Mouse (Mus musculus) liver, postnatal 0 days (tissue): ENCODE data around the gene Samd14. TPM values are rescaled to one million over a fixed set of nuclear protein-coding genes. Genes with fewer than 3 reads are reported as not detected.

ENCODE experiments used
- ATAC-seq: fragments of 200-750 bp; cut with Nextera tagmentation; 2 replicates; pipeline ENCODE4 v1.8.0; 2017; ENCODE audit warnings: mild to moderate bottlenecking, moderate library complexity
- DNase-seq: peaks from one replicate; pipeline ENCODE4 v3.0.0-alpha.2; 2016
- H3K27ac ChIP-seq: fragments of 300-500 bp; sonication (generic); 2 replicates; pipeline ENCODE4 v1.5.1; 2014; ENCODE audit warnings: antibody characterized with exemption, moderate library complexity, mild to moderate bottlenecking, low read depth
- H3K27me3 ChIP-seq: fragments of 300-500 bp; sonication (generic); 2 replicates; pipeline ENCODE4 v1.6.1; 2014; ENCODE audit warnings: low read length, control low read depth, mixed read lengths; ENCODE audit not compliant: insufficient read depth
- H3K36me3 ChIP-seq: fragments of 300-500 bp; sonication (generic); replicated peaks from 2 replicates; pipeline ENCODE4 v1.6.1; 2014; ENCODE audit warnings: mild to moderate bottlenecking, control low read depth, low read length, moderate library complexity, mixed read lengths; ENCODE audit not compliant: insufficient read depth
- H3K4me1 ChIP-seq: fragments of 300-500 bp; sonication (generic); 2 replicates; pipeline ENCODE4 v1.6.1; 2014; ENCODE audit warnings: antibody characterized with exemption, mild to moderate bottlenecking, control low read depth; ENCODE audit not compliant: insufficient read depth
- H3K4me2 ChIP-seq: fragments of 300-500 bp; sonication (generic); 2 replicates; pipeline ENCODE4 v1.6.1; 2014; ENCODE audit warnings: low read depth, mild to moderate bottlenecking, low read length, moderate library complexity, mixed read lengths
- H3K4me3 ChIP-seq: fragments of 300-500 bp; sonication (generic); 2 replicates; pipeline ENCODE4 v1.5.1; 2014; ENCODE audit warnings: low read depth, low read length
- H3K9ac ChIP-seq: fragments of 300-500 bp; sonication (generic); replicated peaks from 2 replicates; pipeline ENCODE4 v1.6.1; 2014; ENCODE audit warnings: mild to moderate bottlenecking, moderate library complexity
- H3K9me3 ChIP-seq: fragments of 300-500 bp; sonication (generic); 2 replicates; pipeline ENCODE4 v1.6.1; 2016; ENCODE audit warnings: mild to moderate bottlenecking, control low read depth, low read length, mixed read lengths
- CTCF ChIP-seq: sonication (generic); IDR thresholded peaks from 2 replicates; pipeline ENCODE4 v1.5.1; 2016; ENCODE audit warnings: antibody characterized with exemption, low read depth
- EP300 ChIP-seq: IDR thresholded peaks from 2 replicates; pipeline ENCODE4 v1.6.1; 2016; ENCODE audit warnings: antibody characterized with exemption, low read depth, mild to moderate bottlenecking
- WGBS: fragments of 180-500 bp; shearing (Covaris S2); extraction: QIAGEN DNeasy Blood & Tissue Kit; methylation state at CpG from one replicate; pipeline ENCODE4 v1.1.7; 2014; ENCODE audit not compliant: insufficient replicate concordance; 5-methylcytosine and 5-hydroxymethylcytosine counted together
- polyA plus RNA-seq: library from polyadenylated mRNA; unstranded; fragments of >200 nt; fragmentation: Nextera tagmentation; extraction: Ambion mirVana; gene quantifications from 2 replicates; pipeline ENCODE4 v1.2.1, GENCODE M21; 2015

Samd14 gene
- polyA plus RNA-seq, 1 experiment from 2014 or later = 16.1 TPM

DNA sequence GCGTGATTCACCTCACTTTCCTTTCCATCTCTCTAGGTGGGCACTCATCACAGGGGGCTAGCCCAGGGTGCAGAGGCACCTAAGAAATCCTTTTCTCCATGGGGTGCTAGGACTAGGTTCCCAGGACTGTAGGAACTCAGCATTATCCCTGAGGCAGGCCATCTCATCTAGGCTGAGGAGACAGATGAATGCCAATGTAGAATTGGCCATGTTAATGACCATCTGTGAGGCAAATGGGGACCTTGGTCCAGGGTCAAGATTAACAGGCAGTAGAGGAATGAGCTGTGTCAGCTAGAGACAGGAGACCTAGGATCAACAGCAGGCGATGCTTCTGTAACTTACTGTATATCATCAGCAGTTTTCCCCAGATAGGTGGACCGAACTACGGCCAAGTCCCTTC, 30.1 kb downstream of the Samd14 start:
- no peak overlapping the region for H3K4me3 ChIP-seq
- 79% methylated on average over 4 of the region's 4 CpGs for WGBS
- no peaks in the 10 kb centered on the region for H3K27me3 ChIP-seq
- H3K9me3 ChIP-seq = no peaks in the 10 kb centered on the region
- H3K4me1 ChIP-seq = peaks cover 21% of the 10 kb centered on the region
- DNase-seq = no peak
- no peaks in the 10 kb centered on the region; the same call in 1 of the 2 replicates for H3K36me3 ChIP-seq
- H3K4me2 ChIP-seq = peak overlapping the region; percentile 97
- ATAC-seq = no peak
- H3K27ac ChIP-seq = peak overlapping the region; percentile 84
- TF ChIP-seq CTCF = no peak
- TF ChIP-seq EP300 = no peak
- H3K9ac ChIP-seq = no peak overlapping the region

DNA sequence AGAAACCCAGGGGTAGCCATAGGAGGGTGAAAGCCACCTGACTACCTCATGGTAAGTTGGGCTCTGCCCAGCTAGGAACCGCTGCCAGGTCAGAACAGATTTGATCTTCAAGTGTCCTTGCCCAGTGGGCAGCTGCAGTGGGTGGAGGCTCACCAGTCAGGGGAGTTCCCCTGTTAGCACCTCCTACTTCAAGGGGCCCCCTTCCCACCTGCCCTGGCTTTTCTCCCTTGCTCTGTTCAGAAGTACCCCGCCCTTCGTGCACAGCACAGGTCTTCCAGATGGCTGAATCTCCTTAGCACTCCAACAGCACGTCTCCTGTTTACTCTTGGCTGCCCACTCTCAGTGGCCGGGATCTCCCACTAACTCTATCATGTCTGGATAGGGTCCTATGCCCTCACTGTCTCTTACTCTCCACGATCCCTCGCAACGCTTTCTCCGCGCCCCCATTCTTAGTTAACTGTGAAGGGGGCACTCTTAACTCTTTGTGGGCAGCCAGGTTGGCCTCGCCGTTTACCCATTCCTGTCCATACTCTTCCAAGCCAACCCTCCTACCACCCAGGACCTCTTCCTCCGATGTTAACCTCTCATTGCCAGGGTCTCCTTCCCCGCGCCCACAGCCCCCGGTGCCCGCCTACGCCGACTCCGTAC, 30.9 kb downstream of the Samd14 start:
- Histone ChIP-seq H3K27ac (peak overlapping the region; percentile 84), H3K4me3 (peak overlapping the region; percentile 70), H3K4me1 (peaks cover 21% of the 10 kb centered on the region), H3K4me2 (peak overlapping the region; percentile 97), H3K9me3 (no peaks in the 10 kb centered on the region), H3K27me3 (no peaks in the 10 kb centered on the region), H3K36me3 (peaks cover 2% of the 10 kb centered on the region; the same call in 1 of the 2 replicates), H3K9ac (peak overlapping the region; percentile 78)
- DNase-seq = peak; percentile 48
- ATAC-seq = no peak
- WGBS = 3% methylated on average over 20 of the region's 20 CpGs
- TF ChIP-seq CTCF = no peak
- no peak for TF ChIP-seq EP300

DNA sequence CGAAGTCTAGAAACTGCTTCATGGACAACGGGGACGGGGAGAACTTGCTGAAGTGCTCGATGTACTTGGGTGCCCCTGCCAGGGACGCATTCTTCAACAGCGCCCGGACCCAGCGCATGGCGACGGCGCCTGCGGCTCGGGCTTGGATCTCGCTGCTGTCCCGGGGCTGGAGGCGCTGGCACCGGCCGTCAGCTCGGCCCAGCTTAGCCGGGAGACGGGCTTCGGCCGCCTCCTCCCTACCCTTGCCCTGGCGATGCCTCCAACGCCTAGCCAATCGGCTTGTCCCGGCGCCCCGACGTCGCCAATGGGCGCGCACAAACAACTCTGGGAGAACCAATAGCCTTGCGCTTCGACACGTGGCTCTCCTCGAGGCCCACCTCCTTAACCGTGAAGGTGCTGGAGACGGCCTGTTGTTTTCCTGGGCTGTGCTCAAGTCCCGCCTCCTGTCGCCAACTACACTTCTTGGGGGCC, 31.5 kb downstream of the Samd14 start, which contains the start of gene Pdk2:
Pdk2 (minus strand) TSS at position 216 of the 471 bp plus-strand sequence.
- Histone ChIP-seq H3K9ac (peak within 1 kb of the TSS; percentile 78), H3K36me3 (peaks cover 2% of the 10 kb centered on the region; the same call in 1 of the 2 replicates), H3K4me2 (peak within 1 kb of the TSS; percentile 97), H3K9me3 (no peaks in the 10 kb centered on the region), H3K4me3 (peak within 1 kb of the TSS; percentile 70), H3K4me1 (peaks cover 21% of the 10 kb centered on the region), H3K27me3 (no peaks in the 10 kb centered on the region), H3K27ac (peak within 1 kb of the TSS; percentile 84)
- DNase-seq (peak; percentile 94), ATAC-seq (peak; percentile 98)
- WGBS = under 1% methylated on average over 41 of the region's 41 CpGs
- TF ChIP-seq EP300 (peak; percentile 50; the same call in 1 of the 2 replicates), CTCF (no peak)

DNA sequence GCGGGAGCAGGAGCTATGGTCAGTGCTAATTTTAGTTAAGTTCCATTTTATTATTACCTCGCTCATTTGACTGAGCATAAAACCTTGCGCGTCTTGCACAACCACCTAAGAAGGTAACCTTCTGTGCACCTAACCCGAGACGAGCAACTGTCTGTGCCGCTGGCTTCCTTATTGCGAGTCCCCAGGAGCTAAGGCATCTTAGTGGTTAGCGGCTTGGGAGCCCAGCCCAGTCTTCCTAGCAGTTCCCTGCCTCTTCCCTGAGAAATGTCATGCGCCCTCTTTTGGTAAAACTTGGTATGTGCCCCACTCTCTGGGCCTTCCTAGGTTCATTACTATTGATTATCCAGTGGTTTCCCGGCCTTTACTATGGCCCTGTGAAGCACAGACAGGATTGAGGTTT, 32.4 kb downstream of the Samd14 start:
- Histone ChIP-seq H3K4me2 (peak overlapping the region; percentile 97), H3K9me3 (no peaks in the 10 kb centered on the region), H3K27me3 (no peaks in the 10 kb centered on the region), H3K36me3 (peaks cover 2% of the 10 kb centered on the region; the same call in 1 of the 2 replicates), H3K4me3 (peak overlapping the region; percentile 70), H3K27ac (peak overlapping the region; percentile 70; the same call in 1 of the 2 replicates), H3K9ac (peak overlapping the region; percentile 35), H3K4me1 (peaks cover 21% of the 10 kb centered on the region)
- 2% methylated on average over 11 of the region's 11 CpGs for WGBS
- ATAC-seq (peak; percentile 17; the same call in 1 of the 2 replicates), DNase-seq (peak; percentile 85)
- TF ChIP-seq EP300 = no peak
- peak; percentile 92 for TF ChIP-seq CTCF

DNA sequence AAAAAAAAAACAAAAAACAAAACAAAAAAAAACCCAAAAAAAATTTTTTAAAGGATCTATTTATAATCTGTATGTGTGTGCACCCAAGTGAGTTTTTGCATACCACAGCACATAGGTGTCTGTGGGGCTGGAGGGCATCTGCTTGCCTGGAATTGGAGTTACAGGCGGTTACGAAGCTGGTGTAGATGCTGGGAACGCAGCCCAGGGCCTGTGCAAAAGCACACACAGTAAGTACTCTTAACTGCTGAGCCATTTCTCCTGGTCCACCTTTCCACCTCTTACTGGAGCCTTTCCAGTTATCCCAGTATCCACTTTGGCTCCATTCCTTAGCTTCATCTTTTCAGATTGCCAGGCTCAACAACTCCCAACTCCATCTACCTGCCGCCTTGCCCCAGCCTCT, 33.4 kb downstream of the Samd14 start:
- Histone ChIP-seq H3K27me3 (no peaks in the 10 kb centered on the region), H3K27ac (no peak overlapping the region), H3K4me1 (peaks cover 21% of the 10 kb centered on the region), H3K36me3 (0 out of 2 replicates have a peak, but pooled peaks cover 2% of the 10 kb centered on the region), H3K9me3 (no peaks in the 10 kb centered on the region), H3K4me3 (no peak overlapping the region), H3K9ac (no peak overlapping the region), H3K4me2 (no peak overlapping the region)
- no peak for TF ChIP-seq CTCF
- TF ChIP-seq EP300 = no peak
- WGBS = 84% methylated on average over 4 of the region's 4 CpGs
- ATAC-seq = no peak
- DNase-seq = no peak

DNA sequence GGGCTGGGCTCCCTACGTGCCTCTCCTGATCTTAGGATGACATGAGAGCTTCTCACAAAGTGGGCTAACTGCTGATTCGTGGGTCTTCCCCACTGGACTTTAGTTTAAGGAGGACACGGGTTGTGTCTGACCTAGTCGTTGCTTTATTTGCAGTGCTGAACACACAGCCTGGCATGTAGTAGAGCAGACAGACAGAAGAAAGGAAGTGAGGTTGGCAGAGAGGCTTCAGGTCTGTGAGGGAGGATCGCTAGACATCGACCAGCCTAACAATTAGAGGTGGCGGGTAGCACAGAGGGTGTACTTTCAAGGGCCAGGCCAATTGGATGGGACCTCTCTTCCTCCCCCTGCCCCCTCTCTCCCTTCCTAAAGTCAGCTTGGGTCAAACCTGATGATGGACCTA, 33.9 kb downstream of the Samd14 start:
- Histone ChIP-seq H3K36me3 (0 out of 2 replicates have a peak, but pooled peaks cover 2% of the 10 kb centered on the region), H3K27me3 (no peaks in the 10 kb centered on the region), H3K4me2 (no peak overlapping the region), H3K9me3 (no peaks in the 10 kb centered on the region), H3K27ac (no peak overlapping the region), H3K4me1 (peaks cover 21% of the 10 kb centered on the region), H3K9ac (no peak overlapping the region), H3K4me3 (no peak overlapping the region)
- 52% methylated on average over 7 of the region's 7 CpGs for WGBS
- TF ChIP-seq CTCF (no peak), EP300 (no peak)
- DNase-seq = no peak
- ATAC-seq = no peak
